Mouse (Mus musculus) cortical plate, adult 2 months (tissue): ENCODE data around the gene Mgll.

ENCODE experiments used
- CTCF ChIP-seq: fragments of 200-500 bp; IDR thresholded peaks from 2 replicates; pipeline ENCODE4 v1.5.1; 2011; ENCODE audit warnings: mild to moderate bottlenecking, control low read depth, low read length; ENCODE audit not compliant: insufficient read depth; ENCODE audit errors: extremely low read depth
- POLR2A ChIP-seq: fragments of 200-500 bp; IDR thresholded peaks from 2 replicates; pipeline ENCODE4 v1.6.1; 2011; ENCODE audit warnings: mild to moderate bottlenecking, low read length, control low read depth; ENCODE audit not compliant: insufficient read depth; ENCODE audit errors: extremely low read depth

DNA sequence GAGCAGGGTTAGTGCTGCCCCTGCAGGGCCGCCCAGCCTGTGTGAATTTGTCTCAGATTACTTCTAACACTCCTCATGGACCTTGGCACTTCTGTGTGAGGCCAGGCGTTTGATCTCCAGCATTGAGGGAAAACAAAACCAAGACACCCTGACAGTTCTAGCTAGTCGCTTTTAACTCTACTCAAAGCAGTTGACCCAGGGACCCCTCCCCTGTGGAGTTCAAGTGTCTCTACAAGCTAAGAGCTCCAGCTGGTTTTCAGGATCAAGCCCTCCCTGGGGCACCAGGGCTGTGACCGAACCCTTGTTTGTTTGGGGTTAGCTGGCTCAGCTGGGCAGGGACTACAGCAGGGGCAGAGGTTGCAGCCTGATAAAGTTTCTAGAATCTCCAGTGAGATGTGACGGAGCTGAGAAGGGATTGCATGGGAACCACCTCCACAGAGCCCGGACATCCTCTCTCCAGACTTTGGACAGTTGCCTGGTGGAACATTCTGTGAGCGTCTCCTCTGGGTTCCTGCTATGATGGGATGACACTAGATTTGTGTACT lies 68.0 kb downstream of the Mgll start:
- TF ChIP-seq POLR2A = no peak
- no peak for TF ChIP-seq CTCF
